Mouse (Mus musculus) intestine, postnatal 0 days (tissue): Measurements from ENCODE around the gene Olfr1418. TPM values are rescaled to one million over a fixed set of nuclear protein-coding genes. Genes with fewer than 3 reads are reported as not detected.

Experiments used
- ATAC-seq: fragments of 200-750 bp; cut with Nextera tagmentation; 2 replicates; pipeline ENCODE4 v1.8.0; 2017; ENCODE audit warnings: mild to moderate bottlenecking, moderate TSS enrichment, moderate library complexity
- H3K27ac ChIP-seq: fragments of 300-500 bp; sonication (generic); 2 replicates; pipeline ENCODE4 v1.5.1; 2014; ENCODE audit warnings: mild to moderate bottlenecking, low read depth, low read length, moderate library complexity
- H3K27me3 ChIP-seq: fragments of 300-500 bp; sonication (generic); replicated peaks from 2 replicates; pipeline ENCODE4 v1.6.1; 2014; ENCODE audit warnings: low read length, mixed read lengths; ENCODE audit not compliant: control insufficient read depth, insufficient read depth
- H3K36me3 ChIP-seq: fragments of 300-500 bp; sonication (generic); 2 replicates; pipeline ENCODE4 v1.6.1; 2014; ENCODE audit warnings: mild to moderate bottlenecking, moderate library complexity; ENCODE audit not compliant: control insufficient read depth, insufficient read depth
- H3K4me1 ChIP-seq: fragments of 300-500 bp; sonication (generic); replicated peaks from 2 replicates; pipeline ENCODE4 v1.6.1; 2014; ENCODE audit warnings: antibody characterized with exemption, low read length, mixed read lengths; ENCODE audit not compliant: control insufficient read depth, insufficient read depth
- H3K4me2 ChIP-seq: fragments of 300-500 bp; sonication (generic); replicated peaks from 2 replicates; pipeline ENCODE4 v1.6.1; 2014; ENCODE audit warnings: low read depth, mild to moderate bottlenecking, moderate library complexity
- H3K4me3 ChIP-seq: fragments of 300-500 bp; sonication (generic); 2 replicates; pipeline ENCODE4 v1.5.1; 2014; ENCODE audit warnings: low read depth, low read length
- H3K9ac ChIP-seq: fragments of 300-500 bp; sonication (generic); 2 replicates; pipeline ENCODE4 v1.6.1; 2014; ENCODE audit warnings: mild to moderate bottlenecking, low read depth, low read length
- H3K9me3 ChIP-seq: fragments of 300-500 bp; sonication (generic); 2 replicates; pipeline ENCODE4 v1.6.1; 2016; ENCODE audit warnings: mixed run types; ENCODE audit not compliant: control insufficient read depth
- CTCF ChIP-seq: sonication (generic); IDR thresholded peaks from 2 replicates; pipeline ENCODE4 v1.5.1; 2016; ENCODE audit warnings: low read depth, mild to moderate bottlenecking, control low read depth, antibody characterized with exemption, moderate library complexity
- WGBS: fragments of 180-500 bp; shearing (Covaris S2); extraction: QIAGEN DNeasy Blood & Tissue Kit; methylation state at CpG from one replicate; pipeline ENCODE4 v1.1.7; 2014; 5-methylcytosine and 5-hydroxymethylcytosine counted together
- polyA plus RNA-seq: library from polyadenylated mRNA; unstranded; fragments of >200 nt; fragmentation: Nextera tagmentation; extraction: Ambion mirVana; gene quantifications from 2 replicates; pipeline ENCODE4 v1.2.1, GENCODE M21; 2015

Gene Olfr1418
- polyA plus RNA-seq, 1 experiment from 2014 or later = not detected

DNA sequence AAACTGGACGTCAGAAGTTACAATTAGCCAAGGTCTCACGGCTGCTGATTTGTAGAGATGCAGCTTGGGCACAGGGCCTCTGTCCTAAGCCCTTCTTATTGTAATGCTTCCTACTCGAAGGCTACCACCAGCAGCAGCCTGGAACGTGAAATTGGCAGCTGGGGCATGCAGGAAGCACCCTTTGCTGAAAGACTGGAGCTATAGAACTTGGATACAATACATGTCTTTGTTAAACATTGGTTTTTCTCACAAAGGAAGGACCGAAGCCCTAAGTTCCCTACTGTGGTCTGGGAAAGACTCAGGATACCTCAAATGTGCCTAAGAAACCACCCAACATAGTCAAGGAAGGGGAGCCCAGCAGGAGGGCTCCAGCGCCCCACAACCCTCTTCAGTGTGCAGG is 53.0 kb downstream of the Olfr1418 start:
- no peak overlapping the region for H3K4me3 ChIP-seq
- H3K27ac ChIP-seq = no peak overlapping the region
- ATAC-seq = no peak
- no peak for TF ChIP-seq CTCF
- H3K4me2 ChIP-seq = no peak overlapping the region
- no peaks in the 10 kb centered on the region for H3K4me1 ChIP-seq
- no peak overlapping the region for H3K9ac ChIP-seq
- H3K36me3 ChIP-seq = no peaks in the 10 kb centered on the region; the same call in 1 of the 2 replicates
- WGBS = 77% methylated on average over 6 of the region's 6 CpGs
- H3K27me3 ChIP-seq = no peaks in the 10 kb centered on the region
- no peaks in the 10 kb centered on the region for H3K9me3 ChIP-seq

- no peaks in the 10 kb centered on the region for H3K27me3 ChIP-seq
- H3K9me3 ChIP-seq = no peaks in the 10 kb centered on the region
- no peak overlapping the region for H3K9ac ChIP-seq
- TF ChIP-seq CTCF = no peak
- H3K4me2 ChIP-seq = no peak overlapping the region
- peaks cover 4% of the 10 kb centered on the region; the same call in 1 of the 2 replicates for H3K36me3 ChIP-seq
- WGBS = 50% methylated on average over 2 of the region's 2 CpGs
- no peaks in the 10 kb centered on the region for H3K4me1 ChIP-seq
- ATAC-seq = no peak
- no peak overlapping the region for H3K27ac ChIP-seq
- H3K4me3 ChIP-seq = no peak overlapping the region
Measured at GRCm38 (mm10) chr19:11807251-11807650, 53.6 kb downstream of the Olfr1418 start.

- no peak overlapping the region for H3K4me2 ChIP-seq
Measured at GRCm38 (mm10) chr19:11804423-11804822, 56.4 kb downstream of the Olfr1418 start.

More at GRCm38 (mm10) chr19:11804423-11804822, 56.4 kb downstream of the Olfr1418 start:
- Histone ChIP-seq H3K27me3 (no peaks in the 10 kb centered on the region), H3K9ac (no peak overlapping the region), H3K9me3 (no peaks in the 10 kb centered on the region), H3K4me3 (no peak overlapping the region), H3K27ac (no peak overlapping the region), H3K4me1 (no peaks in the 10 kb centered on the region), H3K36me3 (0 out of 2 replicates have a peak, but pooled peaks cover 4% of the 10 kb centered on the region)
- ATAC-seq = no peak
- WGBS = 31% methylated on average over 1 of the region's 1 CpGs
- no peak for TF ChIP-seq CTCF

Other genes with a start within 250 kb of the Olfr1418 start
- gene Ms4a2, start 237.3 kb downstream of the Olfr1418 start, polyA plus RNA-seq = 0.04 TPM in 1 of 2 replicates, not detected in the other
- not detected in 2 replicates for gene Ms4a3, start 220.2 kb downstream of the Olfr1418 start, polyA plus RNA-seq
- not detected in 2 replicates for gene Oosp2, start 200.5 kb downstream of the Olfr1418 start, polyA plus RNA-seq
- gene Oosp1, start 169.9 kb downstream of the Olfr1418 start, polyA plus RNA-seq = not detected in 2 replicates
- gene Oosp3, start 164.0 kb downstream of the Olfr1418 start, polyA plus RNA-seq = not detected in 2 replicates
- not detected in 2 replicates for gene Gif, start 113.5 kb downstream of the Olfr1418 start, polyA plus RNA-seq
- gene Mrpl16, start 90.7 kb downstream of the Olfr1418 start, polyA plus RNA-seq = 54.0 and 54.7 TPM in 2 replicates
- gene Stx3, start 41.7 kb downstream of the Olfr1418 start, polyA plus RNA-seq = 125 and 137 TPM in 2 replicates
- gene Olfr1417, start 21.8 kb downstream of the Olfr1418 start, polyA plus RNA-seq = 0.08 TPM in 1 of 2 replicates, not detected in the other
- gene Olfr1419, start 14.0 kb upstream of the Olfr1418 start, polyA plus RNA-seq = not detected in 2 replicates
- 0.05 TPM in 1 of 2 replicates, not detected in the other for gene Olfr1420, start 25.5 kb upstream of the Olfr1418 start, polyA plus RNA-seq
- 8.4 and 9.3 TPM in 2 replicates for gene Patl1, start 51.3 kb upstream of the Olfr1418 start, polyA plus RNA-seq
- 6.2 and 6.9 TPM in 2 replicates for gene Osbp, start 104.9 kb upstream of the Olfr1418 start, polyA plus RNA-seq
- gene Olfr1423, start 180.3 kb upstream of the Olfr1418 start, polyA plus RNA-seq = not detected in 2 replicates
- not detected in 2 replicates for gene Olfr1424, start 201.6 kb upstream of the Olfr1418 start, polyA plus RNA-seq
- not detected in 2 replicates for gene Olfr1425, start 216.7 kb upstream of the Olfr1418 start, polyA plus RNA-seq
- gene Olfr1426, start 230.9 kb upstream of the Olfr1418 start, polyA plus RNA-seq = not detected in 2 replicates
- gene Olfr1427, start 242.3 kb upstream of the Olfr1418 start, polyA plus RNA-seq = not detected in 2 replicates